Mouse (Mus musculus): ENCODE results near the gene Asb7.

- no peak for TF ChIP-seq CTCF (conservative IDR thresholded peaks at IDR 0.05; ENCODE audit: low read length)
- no peak for TF ChIP-seq POU5F1 (IDR thresholded peaks at IDR 0.05; ENCODE audit: borderline replicate concordance, low read length)
- TF ChIP-seq NANOG (IDR thresholded peaks at IDR 0.05; ENCODE audit: borderline replicate concordance, low read length) = no peak
These were observed 29.1 kb downstream of the Asb7 start for GRCm38 (mm10) chr7:66660291-66660690.
